Mouse (Mus musculus) fibroblast of lung, adult 2 months (primary cell): Measurements from ENCODE around the gene Azin2.
A peak's percentile ranks its signal among the peaks of the same experiment; 100 is the strongest.

Experiments used
- DNase-seq: peaks from one replicate; pipeline ENCODE4 v3.0.0-alpha.2; 2011; ENCODE audit warnings: low read depth

Gene Azin2

DNA sequence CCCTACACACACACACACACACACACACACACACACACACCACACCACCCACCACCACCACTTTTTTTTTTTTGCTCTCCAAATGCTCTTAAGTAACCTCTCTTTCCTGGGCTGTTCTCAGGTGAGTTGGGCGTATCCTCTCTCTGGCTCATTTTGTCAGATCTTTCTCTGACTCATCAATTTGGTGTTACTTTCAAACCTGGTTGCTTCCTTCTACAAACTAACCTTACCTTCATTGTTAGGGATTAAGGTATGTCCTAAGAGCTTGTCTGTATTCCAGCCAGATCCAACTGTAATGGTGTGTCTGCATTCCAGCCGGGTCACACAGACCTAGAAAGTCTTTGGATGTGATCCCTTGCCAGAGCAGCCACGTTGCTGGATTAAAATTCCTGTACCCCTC lies 15.0 kb upstream of the Azin2 start:
- no peak for DNase-seq

GRCm38 (mm10) chr4:128976577-128976976 lies 14.3 kb upstream of the Azin2 start:
- DNase-seq = no peak

DNA sequence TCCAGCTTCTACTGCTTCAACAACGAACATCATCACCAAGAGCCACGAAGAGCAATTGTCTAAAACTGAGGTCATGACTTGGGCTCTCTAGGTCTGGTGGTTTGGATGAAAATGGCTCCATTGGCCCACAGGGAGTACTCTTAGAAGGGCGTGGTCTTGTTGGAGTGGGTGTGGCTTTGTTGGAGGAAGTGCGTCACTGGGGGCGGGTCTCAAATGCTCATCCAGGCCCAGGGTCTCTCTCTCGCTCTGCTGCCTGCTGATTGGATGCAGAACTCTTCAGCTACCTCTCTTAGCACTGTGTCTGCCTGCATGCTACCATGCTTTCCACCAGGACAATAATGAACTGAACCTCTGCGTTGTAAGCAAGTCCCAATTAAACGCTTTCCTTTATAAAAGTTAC lies 12.4 kb upstream of the Azin2 start:
- DNase-seq = no peak

GRCm38 (mm10) chr4:128971065-128971694 lies 8.9 kb upstream of the Azin2 start:
- DNase-seq = no peak

- no peak for DNase-seq
These were observed 8.2 kb upstream of the Azin2 start for GRCm38 (mm10) chr4:128970417-128970807.

GRCm38 (mm10) chr4:128969607-128970416 lies 7.6 kb upstream of the Azin2 start:
- no peak for DNase-seq

DNA sequence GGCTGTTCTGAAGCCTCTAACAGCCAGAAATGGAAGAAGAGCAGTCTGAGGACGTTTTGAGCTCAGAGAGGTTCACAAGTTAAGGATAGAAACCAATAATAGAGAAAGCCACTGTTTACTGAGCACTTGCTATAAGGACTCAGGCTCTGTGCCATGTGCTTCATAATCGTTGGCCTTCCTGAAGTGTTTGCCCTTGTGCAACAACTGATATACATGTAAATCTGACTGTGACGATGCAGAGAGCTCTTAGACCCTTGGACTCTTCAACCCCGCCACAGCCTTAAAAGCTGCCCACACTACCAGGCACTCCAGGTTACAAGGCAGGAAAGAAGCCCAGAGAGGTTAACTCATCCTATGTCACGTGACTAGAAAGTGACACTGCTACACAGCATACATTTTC lies 6.8 kb upstream of the Azin2 start:
- DNase-seq = no peak

DNA sequence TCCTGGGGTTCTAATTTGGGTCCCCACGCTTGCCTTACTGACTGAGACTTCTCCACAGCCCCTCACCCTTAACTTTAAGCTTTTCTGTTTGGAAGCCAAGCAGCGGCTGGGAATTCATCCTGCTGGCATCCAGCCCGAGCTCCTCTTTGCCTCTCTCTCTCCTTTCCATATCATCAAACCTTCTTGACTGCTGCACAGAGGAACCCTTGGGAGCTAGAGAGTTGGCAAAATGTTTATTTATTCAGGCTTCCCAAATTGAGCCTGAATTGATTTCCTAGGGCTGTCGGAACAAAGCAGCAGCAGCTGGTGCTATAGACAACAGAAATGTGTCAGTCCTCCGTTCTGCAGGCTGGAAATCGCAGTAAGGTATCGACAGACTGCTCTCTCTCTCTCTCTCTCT lies 4.5 kb upstream of the Azin2 start:
- DNase-seq = no peak

GRCm38 (mm10) chr4:128962926-128963290 lies 666 bp upstream of the Azin2 start:
- DNase-seq = no peak

- DNase-seq = no peak
These were observed 777 bp downstream of the Azin2 start for GRCm38 (mm10) chr4:128961301-128962028.

DNA sequence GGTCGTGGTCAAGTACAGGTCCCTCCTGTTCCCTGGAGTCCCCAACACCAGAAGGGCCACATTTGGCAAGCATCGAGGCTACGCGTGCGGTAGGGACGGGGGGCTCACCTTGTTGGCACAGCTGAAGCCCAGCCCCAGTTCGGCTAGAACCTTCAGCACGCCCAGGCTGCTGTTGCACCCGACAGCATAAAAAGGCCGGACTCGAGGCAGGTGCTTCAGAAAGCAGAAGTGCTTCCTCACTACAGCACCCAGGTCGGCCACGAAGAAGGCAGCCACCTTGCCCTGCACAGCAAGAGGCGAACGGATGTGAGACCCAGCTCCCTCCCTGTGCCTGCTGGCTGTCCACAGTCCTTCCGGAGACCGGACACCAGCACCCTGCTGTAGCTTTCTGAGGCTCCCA lies 2.6 kb downstream of the Azin2 start:
- no peak for DNase-seq

DNA sequence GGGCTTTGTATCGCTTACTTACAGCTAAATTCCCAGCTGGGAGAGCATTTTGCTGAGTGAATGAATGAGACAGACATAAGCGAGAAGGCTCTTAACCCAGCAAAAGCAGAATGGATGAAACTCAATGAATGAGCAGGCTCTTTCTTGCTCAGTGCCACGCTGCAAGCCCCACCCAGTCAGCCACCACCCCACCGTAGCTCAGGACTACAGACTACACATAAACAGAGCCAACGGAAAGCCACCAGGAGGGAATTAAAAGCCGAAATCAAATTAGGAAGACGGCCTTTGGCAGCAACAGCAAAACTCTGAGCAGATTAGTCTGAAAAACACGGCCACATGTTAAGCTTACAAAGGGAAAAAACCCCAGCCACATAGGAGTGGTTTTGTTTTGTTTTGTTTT lies 3.4 kb downstream of the Azin2 start:
- DNase-seq = no peak

DNA sequence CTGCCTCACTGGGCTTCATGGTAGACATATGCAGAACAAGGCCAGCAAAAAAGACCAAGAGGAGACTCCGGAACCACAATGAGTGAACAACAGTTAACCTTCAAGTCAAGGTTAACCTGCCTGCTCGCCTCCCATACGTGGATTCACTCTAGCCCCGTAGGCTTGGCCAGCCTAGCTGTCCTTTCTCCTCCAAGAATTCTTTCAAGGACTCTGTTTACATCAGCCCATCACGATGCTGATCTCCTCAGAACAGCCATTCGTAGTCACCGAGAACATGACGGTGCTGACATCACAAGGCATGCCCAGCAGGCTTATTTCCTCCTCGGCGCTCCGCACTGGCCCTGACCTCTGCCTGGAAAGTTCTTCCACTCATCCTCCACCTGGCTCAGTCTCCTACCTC lies 4.1 kb downstream of the Azin2 start:
- DNase-seq = no peak

- DNase-seq = peak; percentile 75
These were observed 4.9 kb downstream of the Azin2 start for GRCm38 (mm10) chr4:128957155-128957911.

DNA sequence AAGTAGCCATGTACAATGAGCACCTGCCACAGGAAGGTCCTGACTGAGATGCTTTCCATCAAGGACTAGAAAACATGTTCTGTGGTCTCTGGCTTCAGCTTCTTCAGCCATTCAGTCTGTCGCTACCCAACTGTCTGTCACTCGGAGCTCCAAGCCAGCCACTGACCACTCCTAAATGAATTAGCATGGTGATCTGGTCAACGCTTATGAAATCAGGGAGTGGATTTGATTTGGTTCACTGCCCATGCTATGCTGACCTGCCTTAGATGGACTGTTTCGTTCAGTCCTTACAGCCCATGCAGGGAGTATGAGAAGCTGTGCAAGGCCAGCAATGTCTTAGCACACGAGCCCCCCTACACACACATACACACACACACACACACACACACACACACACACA lies 8.4 kb downstream of the Azin2 start:
- no peak for DNase-seq

DNA sequence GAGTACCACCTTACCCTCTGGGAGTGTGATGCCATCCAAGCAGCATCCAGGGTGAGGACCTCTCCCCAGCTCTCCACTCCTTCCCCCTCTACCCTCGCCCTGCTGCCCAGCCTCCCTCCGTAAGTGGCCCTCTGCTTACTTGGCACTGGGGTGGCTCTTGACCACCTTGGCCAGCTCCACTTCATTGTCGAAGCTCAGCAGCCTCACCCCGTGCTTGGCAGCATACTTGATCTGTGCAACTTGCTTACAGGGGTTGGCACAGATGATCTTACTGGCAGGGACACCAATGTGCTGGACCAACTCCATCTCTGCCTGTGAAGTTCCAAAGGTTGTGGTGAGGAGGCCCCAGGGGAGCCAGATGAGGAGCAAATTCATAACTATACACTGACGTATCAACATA lies 11.8 kb downstream of the Azin2 start:
- peak; percentile 60 for DNase-seq

DNA sequence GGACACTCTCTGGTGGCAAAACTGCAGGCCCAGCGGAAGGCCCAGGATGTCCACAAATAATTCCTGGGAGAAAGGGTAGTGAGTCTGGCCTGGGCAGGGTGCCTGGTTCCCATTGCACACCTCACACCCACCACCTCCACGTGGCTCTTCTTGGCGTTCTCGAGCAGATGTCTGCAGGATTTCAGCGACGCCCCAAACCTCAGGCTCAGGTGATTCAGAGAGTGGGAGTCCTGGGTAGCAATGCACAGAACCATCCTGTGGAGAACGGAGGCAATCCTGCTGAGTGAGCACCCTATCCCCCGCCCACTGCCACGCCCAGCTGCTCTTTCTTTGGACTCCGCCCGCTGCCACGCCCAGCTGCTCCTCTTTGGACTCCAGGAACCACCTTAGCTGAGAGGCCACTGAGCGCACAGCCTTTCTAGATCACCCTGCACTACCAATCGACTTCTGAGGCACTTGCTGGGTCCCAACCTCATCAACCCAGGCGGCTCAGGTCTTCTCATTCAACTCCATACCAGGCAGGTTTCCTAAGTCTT lies 12.7 kb downstream of the Azin2 start:
- no peak for DNase-seq

DNA sequence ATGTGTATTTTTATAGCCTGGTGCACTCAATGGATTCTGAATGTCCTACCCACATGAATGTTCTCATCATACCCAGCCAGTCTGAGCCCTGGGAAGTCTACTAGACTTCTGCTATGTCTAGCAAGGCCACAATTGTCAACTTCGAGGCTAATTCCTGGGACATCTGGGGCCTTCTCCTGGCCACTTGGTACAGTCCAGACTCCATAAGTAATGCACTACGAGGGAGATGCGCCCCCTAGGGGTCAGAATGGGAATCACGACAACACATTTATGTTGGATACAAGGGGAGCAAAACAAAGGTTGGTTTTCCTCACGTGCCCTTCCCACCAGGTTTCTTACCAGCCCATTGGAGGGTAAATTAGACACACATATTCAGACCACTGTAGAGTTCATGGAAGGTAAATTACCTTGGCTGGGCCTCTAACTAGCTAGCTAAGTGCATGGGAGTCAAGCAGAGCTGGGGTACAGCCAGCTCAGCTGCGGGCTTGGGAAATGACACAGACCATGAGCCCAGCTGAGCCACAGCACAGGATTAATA lies 14.0 kb downstream of the Azin2 start:
- DNase-seq = no peak

GRCm38 (mm10) chr4:128947326-128947933 lies 14.8 kb downstream of the Azin2 start:
- DNase-seq = no peak

GRCm38 (mm10) chr4:128946736-128947135 lies 15.5 kb downstream of the Azin2 start:
- no peak for DNase-seq

GRCm38 (mm10) chr4:128942346-128942745 lies 19.9 kb downstream of the Azin2 start:
- no peak for DNase-seq
